Mouse (Mus musculus) neural tube, embryonic 12.5 days (tissue): ENCODE results near the gene Rhobtb1. TPM values are rescaled to one million over a fixed set of nuclear protein-coding genes. Genes with fewer than 3 reads are reported as not detected.

Experiments
- ATAC-seq: fragments of 200-750 bp; cut with Nextera tagmentation; 2 replicates; pipeline ENCODE4 v1.8.0; 2017; ENCODE audit warnings: low read depth, mild to moderate bottlenecking, moderate TSS enrichment, moderate library complexity; ENCODE audit not compliant: low FRiP score
- H3K27ac ChIP-seq: fragments of 300-500 bp; sonication (generic); 2 replicates; pipeline ENCODE4 v1.5.1; 2016
- H3K27me3 ChIP-seq: fragments of 300-500 bp; sonication (generic); replicated peaks from 2 replicates; pipeline ENCODE4 v1.6.1; 2016; ENCODE audit warnings: mild to moderate bottlenecking
- H3K36me3 ChIP-seq: fragments of 300-500 bp; sonication (generic); 2 replicates; pipeline ENCODE4 v1.6.1; 2016; ENCODE audit warnings: mild to moderate bottlenecking
- H3K4me1 ChIP-seq: fragments of 300-500 bp; sonication (generic); 2 replicates; pipeline ENCODE4 v1.6.1; 2016
- H3K4me2 ChIP-seq: fragments of 300-500 bp; sonication (generic); replicated peaks from 2 replicates; pipeline ENCODE4 v1.6.1; 2016; ENCODE audit warnings: mild to moderate bottlenecking
- H3K4me3 ChIP-seq: fragments of 300-500 bp; sonication (generic); 2 replicates; pipeline ENCODE4 v1.5.1; 2016
- H3K9ac ChIP-seq: fragments of 300-500 bp; sonication (generic); 2 replicates; pipeline ENCODE4 v1.6.1; 2016; ENCODE audit warnings: mild to moderate bottlenecking
- H3K9me3 ChIP-seq: fragments of 300-500 bp; sonication (generic); 2 replicates; pipeline ENCODE4 v1.6.1; 2016; ENCODE audit warnings: mild to moderate bottlenecking
- WGBS: fragments of 180-500 bp; shearing (Covaris S2); methylation state at CpG from one replicate; pipeline ENCODE4 v1.1.7; 2016; 5-methylcytosine and 5-hydroxymethylcytosine counted together
- polyA plus RNA-seq: library from polyadenylated mRNA; unstranded; fragments of >200 nt; fragmentation: Nextera tagmentation; extraction: Ambion mirVana; gene quantifications from 2 replicates; pipeline ENCODE4 v1.2.1, GENCODE M21; 2016

Gene Rhobtb1
- polyA plus RNA-seq, 1 experiment from 2014 or later = 16.0 TPM

- 75% methylated on average over 8 of the region's 8 CpGs for WGBS
- Histone ChIP-seq H3K27me3 (no peaks in the 10 kb centered on the region), H3K9me3 (no peaks in the 10 kb centered on the region), H3K4me1 (no peaks in the 10 kb centered on the region), H3K9ac (no peak overlapping the region), H3K4me3 (no peak overlapping the region), H3K27ac (no peak overlapping the region), H3K4me2 (no peak overlapping the region), H3K36me3 (no peaks in the 10 kb centered on the region)
- no peak for ATAC-seq
Observed at GRCm38 (mm10) chr10:69327362-69327761, 176.1 kb downstream of the Rhobtb1 start.

- H3K4me1 ChIP-seq = no peaks in the 10 kb centered on the region
- H3K4me3 ChIP-seq = no peak overlapping the region
- no peaks in the 10 kb centered on the region for H3K36me3 ChIP-seq
- H3K9ac ChIP-seq = no peak overlapping the region
- no peaks in the 10 kb centered on the region for H3K27me3 ChIP-seq
- H3K27ac ChIP-seq = no peak overlapping the region
- no peak overlapping the region for H3K4me2 ChIP-seq
- H3K9me3 ChIP-seq = no peaks in the 10 kb centered on the region
- no peak for ATAC-seq
- WGBS = 91% methylated on average over 12 of the region's 12 CpGs
Observed at GRCm38 (mm10) chr10:69328029-69328655, 176.9 kb downstream of the Rhobtb1 start.

DNA sequence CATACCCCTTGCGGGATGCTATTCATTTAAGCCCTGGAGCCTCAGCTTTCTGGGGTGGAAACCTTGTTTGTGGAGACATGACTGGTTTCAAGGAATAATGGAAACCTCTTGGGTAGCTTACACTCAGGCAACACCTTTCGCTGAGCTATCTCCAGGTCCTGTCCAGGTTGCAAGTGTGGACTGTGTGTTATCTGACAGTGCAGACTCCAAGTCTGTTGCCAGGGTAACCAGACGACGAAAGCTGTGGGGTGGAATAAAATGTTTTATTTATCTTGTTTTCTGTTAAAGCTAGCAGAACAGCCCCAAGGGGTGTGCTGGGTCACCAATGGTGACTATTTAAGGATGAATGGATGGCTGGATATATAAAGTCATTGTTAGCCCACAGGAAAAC, 177.4 kb downstream of the Rhobtb1 start:
- no peaks in the 10 kb centered on the region for H3K36me3 ChIP-seq
- H3K9ac ChIP-seq = no peak overlapping the region
- H3K4me1 ChIP-seq = no peaks in the 10 kb centered on the region
- ATAC-seq = no peak
- H3K4me2 ChIP-seq = no peak overlapping the region
- 75% methylated on average over 4 of the region's 4 CpGs for WGBS
- no peaks in the 10 kb centered on the region for H3K9me3 ChIP-seq
- H3K27ac ChIP-seq = no peak overlapping the region
- H3K4me3 ChIP-seq = no peak overlapping the region
- no peaks in the 10 kb centered on the region for H3K27me3 ChIP-seq

DNA sequence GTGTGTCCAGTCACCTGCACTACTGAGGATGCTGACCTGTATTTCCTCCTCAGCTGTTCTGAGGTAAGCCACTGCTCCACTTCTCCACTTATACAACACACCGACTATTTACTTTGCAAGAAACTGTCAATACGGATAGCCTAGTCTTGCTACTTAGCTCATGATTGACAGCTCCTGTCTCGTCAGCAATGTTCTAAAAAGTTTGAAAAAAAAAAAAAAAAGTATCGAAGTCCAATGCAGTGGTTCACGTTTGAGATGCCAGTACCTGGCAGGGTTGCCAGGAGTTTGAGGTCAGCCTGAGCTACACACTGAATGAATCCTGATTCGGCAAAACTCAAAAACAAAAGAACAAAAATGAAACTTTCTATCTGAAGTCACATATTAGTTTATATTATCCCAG, 180.0 kb downstream of the Rhobtb1 start:
- WGBS = 88% methylated on average over 6 of the region's 6 CpGs
- no peak overlapping the region for H3K4me3 ChIP-seq
- ATAC-seq = no peak
- no peak overlapping the region for H3K27ac ChIP-seq
- no peak overlapping the region for H3K4me2 ChIP-seq
- H3K4me1 ChIP-seq = no peaks in the 10 kb centered on the region
- no peak overlapping the region for H3K9ac ChIP-seq
- no peaks in the 10 kb centered on the region for H3K9me3 ChIP-seq
- H3K36me3 ChIP-seq = 0 out of 2 replicates have a peak, but pooled peaks cover under 1% of the 10 kb centered on the region
- H3K27me3 ChIP-seq = no peaks in the 10 kb centered on the region

DNA sequence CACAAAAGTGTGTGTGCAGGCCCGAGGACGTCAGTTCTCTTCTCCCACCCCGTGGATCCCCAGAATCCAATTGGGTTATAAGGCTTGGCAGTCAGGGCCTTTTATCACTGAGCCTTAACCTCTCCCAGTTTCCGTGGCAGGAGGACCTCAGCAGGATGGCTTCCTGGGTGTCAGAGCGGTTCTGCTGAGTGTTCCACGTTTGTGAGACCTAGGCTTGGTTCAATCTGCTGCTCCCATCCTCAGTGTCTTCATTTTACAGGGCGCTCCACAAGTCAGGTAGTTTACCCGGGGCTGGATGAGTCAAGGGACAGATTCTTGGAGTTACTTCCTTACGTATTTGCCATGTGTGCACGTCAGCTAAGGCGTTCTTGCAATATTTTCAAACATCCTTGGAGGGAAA, 182.0 kb downstream of the Rhobtb1 start:
- no peaks in the 10 kb centered on the region for H3K27me3 ChIP-seq
- ATAC-seq = no peak
- no peak overlapping the region for H3K4me3 ChIP-seq
- H3K27ac ChIP-seq = no peak overlapping the region
- H3K9me3 ChIP-seq = no peaks in the 10 kb centered on the region
- H3K4me2 ChIP-seq = no peak overlapping the region
- 90% methylated on average over 11 of the region's 11 CpGs for WGBS
- peaks cover 15% of the 10 kb centered on the region for H3K36me3 ChIP-seq
- H3K9ac ChIP-seq = no peak overlapping the region
- H3K4me1 ChIP-seq = no peaks in the 10 kb centered on the region

GRCm38 (mm10) chr10:69334271-69335194, 183.3 kb downstream of the Rhobtb1 start:
- H3K27me3 ChIP-seq = no peaks in the 10 kb centered on the region
- no peak overlapping the region for H3K9ac ChIP-seq
- 77% methylated on average over 16 of the region's 16 CpGs for WGBS
- no peaks in the 10 kb centered on the region for H3K9me3 ChIP-seq
- ATAC-seq = no peak
- H3K4me2 ChIP-seq = no peak overlapping the region
- no peak overlapping the region for H3K27ac ChIP-seq
- H3K4me1 ChIP-seq = no peaks in the 10 kb centered on the region
- peaks cover 24% of the 10 kb centered on the region for H3K36me3 ChIP-seq
- H3K4me3 ChIP-seq = no peak overlapping the region

GRCm38 (mm10) chr10:69335195-69335536, 183.9 kb downstream of the Rhobtb1 start:
- ATAC-seq = no peak
- H3K9me3 ChIP-seq = no peaks in the 10 kb centered on the region
- H3K27me3 ChIP-seq = no peaks in the 10 kb centered on the region
- no peaks in the 10 kb centered on the region for H3K4me1 ChIP-seq
- peaks cover 29% of the 10 kb centered on the region for H3K36me3 ChIP-seq
- no peak overlapping the region for H3K4me2 ChIP-seq
- WGBS = 58% methylated on average over 7 of the region's 7 CpGs
- no peak overlapping the region for H3K27ac ChIP-seq
- H3K4me3 ChIP-seq = no peak overlapping the region
- H3K9ac ChIP-seq = no peak overlapping the region

GRCm38 (mm10) chr10:69335611-69336010, 184.4 kb downstream of the Rhobtb1 start:
- no peaks in the 10 kb centered on the region for H3K27me3 ChIP-seq
- H3K4me2 ChIP-seq = no peak overlapping the region
- no peak for ATAC-seq
- no peaks in the 10 kb centered on the region for H3K4me1 ChIP-seq
- WGBS = 83% methylated on average over 4 of the region's 4 CpGs
- no peak overlapping the region for H3K27ac ChIP-seq
- no peak overlapping the region for H3K4me3 ChIP-seq
- no peaks in the 10 kb centered on the region for H3K9me3 ChIP-seq
- H3K36me3 ChIP-seq = peaks cover 34% of the 10 kb centered on the region
- H3K9ac ChIP-seq = no peak overlapping the region

DNA sequence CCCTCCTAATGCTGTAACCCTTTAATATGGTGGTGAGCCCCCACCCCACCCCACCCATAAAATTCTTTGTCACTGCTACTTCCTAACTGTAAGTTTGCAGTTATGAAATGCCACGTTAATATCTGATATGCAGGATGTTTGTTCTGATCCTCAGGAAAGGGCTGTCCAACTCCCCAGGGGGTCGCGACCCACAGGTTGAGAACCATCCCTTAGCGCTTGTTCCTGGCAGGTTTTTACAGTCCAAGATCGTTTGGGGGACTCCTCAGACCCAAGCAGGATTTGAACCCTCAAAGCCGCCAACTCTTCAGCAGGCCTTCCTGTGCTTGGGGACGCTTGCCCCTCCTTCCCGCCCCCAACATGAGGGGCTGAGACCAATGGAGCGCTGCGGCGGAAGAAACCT, 185.0 kb downstream of the Rhobtb1 start:
- H3K4me3 ChIP-seq = no peak overlapping the region
- H3K36me3 ChIP-seq = peaks cover 37% of the 10 kb centered on the region
- no peak overlapping the region for H3K27ac ChIP-seq
- no peak overlapping the region for H3K4me2 ChIP-seq
- H3K9ac ChIP-seq = no peak overlapping the region
- no peaks in the 10 kb centered on the region for H3K9me3 ChIP-seq
- no peaks in the 10 kb centered on the region for H3K4me1 ChIP-seq
- no peaks in the 10 kb centered on the region for H3K27me3 ChIP-seq
- WGBS = 93% methylated on average over 11 of the region's 11 CpGs
- ATAC-seq = no peak

- H3K36me3 ChIP-seq = peaks cover 69% of the 10 kb centered on the region
- H3K27ac ChIP-seq = no peak overlapping the region
- no peaks in the 10 kb centered on the region for H3K9me3 ChIP-seq
- ATAC-seq = no peak
- no peaks in the 10 kb centered on the region for H3K4me1 ChIP-seq
- 91% methylated on average over 6 of the region's 6 CpGs for WGBS
- no peak overlapping the region for H3K4me2 ChIP-seq
- no peak overlapping the region for H3K4me3 ChIP-seq
- H3K27me3 ChIP-seq = no peaks in the 10 kb centered on the region
- H3K9ac ChIP-seq = no peak overlapping the region
Observed at GRCm38 (mm10) chr10:69340001-69340400, 188.8 kb downstream of the Rhobtb1 start.
